Mouse (Mus musculus) cerebral cortex, adult 2 months (tissue): ENCODE results near the gene Brap.

Source experiments
- WGBS: fragments of 180-500 bp; shearing (Covaris S2); methylation state at CpG from one replicate; pipeline ENCODE4 v1.1.7; 2018; 5-methylcytosine and 5-hydroxymethylcytosine counted together

The Brap gene

DNA sequence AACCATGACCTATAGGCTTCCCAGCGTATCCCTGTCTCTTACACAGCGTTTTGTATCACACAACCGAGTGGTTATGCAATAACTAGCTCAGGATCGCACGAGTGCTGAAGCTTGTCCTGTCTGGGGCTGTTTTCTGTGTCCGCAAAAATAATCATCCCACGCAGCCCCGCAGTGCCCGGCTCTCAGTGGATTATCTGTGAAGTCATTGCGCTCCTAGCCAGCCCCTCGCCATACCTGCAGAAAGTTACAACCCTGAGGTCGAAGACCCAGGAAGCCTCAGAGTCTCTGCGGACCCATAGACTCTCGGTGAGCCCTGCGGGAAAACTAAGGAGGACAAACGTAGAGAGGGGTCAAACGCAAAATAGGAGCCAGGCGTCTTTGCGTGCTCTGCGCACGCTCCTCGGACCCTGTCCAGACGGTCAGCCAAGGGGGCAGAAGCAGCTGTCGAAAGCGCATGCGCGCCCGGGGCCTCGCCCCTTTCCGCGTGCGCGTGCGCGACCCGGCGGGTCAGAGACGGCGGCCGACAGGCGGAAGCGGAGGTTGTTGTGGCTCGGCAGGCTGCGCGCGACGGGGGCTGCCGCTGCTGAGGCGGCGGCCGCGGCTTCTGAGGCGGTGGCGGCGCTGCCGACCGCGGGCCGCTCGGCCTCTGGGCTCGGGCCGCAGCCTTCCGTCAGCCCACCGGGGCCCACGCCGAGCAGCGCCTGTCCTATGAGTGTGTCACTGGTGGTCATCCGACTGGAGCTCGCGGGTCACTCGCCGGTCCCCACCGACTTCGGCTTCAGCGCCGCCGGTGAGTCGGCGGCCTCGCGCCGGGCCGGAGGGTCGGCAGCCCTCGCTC is at the start of gene Brap, which contains the start of gene Acad10:
Gene Brap (plus strand): TSS at position 505 of the 838 bp plus-strand sequence.
Gene Acad10 (minus strand): TSS at position 456 of the 838 bp plus-strand sequence.
- WGBS: under 1% methylated on average over 84 of the region's 85 CpGs

DNA sequence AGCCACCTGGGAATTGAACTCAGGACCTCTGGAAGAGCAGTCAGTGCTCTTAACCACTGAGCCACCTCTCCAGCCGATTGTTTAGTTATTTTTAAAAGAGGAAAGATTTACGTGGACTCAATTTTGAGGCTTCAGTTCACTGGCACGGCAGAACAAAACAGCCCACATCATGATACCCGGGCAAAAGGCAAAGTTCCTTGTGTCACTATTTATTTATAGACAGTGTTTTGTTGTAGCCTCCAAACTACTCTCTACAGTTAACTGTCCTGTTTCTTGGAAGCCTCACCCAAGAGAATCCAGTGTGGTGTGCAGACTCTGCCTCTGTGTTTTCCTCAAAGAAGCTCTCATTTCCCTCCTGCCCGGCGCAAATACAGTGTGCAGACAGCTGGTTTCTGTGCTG is 48.3 kb upstream of the Brap start:
- 85% methylated on average over 6 of the region's 6 CpGs for WGBS

DNA sequence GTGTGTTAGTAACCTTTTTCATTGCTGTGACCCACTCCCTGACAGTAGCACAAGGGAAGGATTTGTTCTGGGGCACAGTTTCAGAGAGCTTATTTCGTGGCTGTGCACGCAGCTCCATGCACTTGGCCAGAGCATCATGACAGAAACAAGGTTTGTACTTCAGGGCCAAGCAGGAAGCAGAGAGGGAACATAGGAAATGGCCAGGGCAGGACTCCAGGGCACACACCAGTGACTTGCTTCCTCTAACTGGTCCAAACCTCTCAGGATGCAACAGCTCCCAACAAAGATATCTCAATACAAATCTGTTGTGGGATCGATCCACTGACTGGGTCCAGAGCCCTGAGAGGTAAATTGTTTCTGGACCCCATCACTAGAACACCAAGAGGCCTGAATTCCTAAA is 45.4 kb upstream of the Brap start:
- WGBS: 79% methylated on average over 3 of the region's 3 CpGs

DNA sequence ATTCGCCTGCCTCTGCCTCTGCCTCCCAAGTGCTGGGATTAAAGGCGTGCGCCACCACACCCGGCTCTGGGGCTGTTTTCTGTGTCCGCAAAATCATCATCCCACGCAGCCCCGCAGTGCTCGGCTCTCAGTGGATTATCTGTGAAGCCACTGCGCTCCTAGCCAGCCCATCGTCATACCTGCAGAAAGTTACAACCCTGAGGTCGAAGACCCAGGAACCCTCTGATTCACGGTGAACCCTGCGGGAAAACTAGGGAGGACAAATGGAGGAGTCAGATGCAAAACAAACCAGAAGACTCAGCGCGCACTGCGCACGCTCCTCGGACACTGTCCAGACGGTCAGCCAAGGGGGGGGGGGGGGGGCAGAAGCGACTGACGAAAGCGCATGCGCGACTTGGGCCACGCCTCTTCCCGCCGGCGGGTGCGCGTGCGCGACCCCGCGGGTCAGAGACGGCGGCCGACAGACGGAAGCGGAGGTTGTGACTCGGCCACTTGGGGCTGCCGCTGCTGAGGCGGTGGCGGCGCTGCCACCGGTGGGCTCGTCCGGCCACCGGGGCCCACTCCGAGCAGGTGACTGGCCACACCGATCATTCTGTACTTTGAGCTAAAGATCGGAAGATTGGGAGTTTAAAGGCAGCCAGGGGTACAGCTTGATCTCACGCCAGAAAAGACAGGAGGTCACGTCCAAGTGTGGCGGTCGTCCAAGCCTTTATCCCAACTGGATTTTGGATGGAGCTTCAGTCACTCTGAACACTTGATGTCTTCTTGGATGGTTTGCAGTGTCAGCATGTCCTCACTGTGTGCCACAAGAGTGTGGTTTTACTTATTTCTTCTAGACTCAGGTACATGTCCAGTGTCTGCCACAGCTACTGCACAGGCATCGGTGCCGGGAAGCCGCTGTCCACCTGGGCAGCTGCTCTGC is 41.5 kb upstream of the Brap start, which contains the start of gene Acad12:
Gene Acad12 (minus strand): TSS at position 347 of the 922 bp plus-strand sequence.
- under 1% methylated on average over 57 of the region's 58 CpGs for WGBS

DNA sequence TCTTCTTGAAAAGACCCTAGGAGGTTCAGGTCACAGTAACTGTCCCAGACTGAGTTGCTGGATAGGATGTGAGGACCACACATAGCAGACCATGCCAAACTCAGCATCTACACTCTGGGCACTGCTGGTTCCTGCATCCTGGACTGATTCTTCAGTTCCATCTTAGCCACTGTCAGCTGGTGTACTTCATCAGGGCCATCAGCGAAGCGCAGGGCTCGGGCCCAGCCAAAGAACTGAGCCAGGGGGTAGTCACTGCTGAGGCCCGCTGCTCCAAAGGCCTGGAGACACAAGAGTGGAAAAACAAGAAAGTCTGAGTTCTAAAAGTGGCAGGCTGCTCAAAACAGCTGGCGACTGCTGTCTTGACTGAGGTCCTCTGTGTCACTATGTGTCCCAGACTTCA is 39.3 kb upstream of the Brap start:
- 95% methylated on average over 5 of the region's 5 CpGs for WGBS

DNA sequence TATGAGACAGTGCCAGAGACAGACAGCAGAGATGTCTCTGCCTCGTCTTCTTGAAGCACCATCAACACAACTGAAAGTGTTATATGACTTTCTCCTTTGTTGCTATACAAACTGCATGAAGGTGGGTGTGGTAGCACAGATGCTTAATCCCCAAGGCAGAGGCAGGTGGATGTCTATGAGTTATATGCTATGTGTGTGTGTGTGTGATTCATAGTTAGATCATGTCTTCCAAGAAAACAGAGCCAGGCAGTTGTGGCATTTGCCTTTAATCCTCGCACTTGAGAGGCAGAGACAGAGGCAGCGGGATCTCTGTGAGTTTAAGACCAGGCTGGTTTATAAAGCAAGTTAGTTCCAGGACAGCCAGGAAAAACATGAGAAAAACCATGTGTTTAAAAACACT is 37.1 kb upstream of the Brap start:
- WGBS: 64% methylated on average over 3 of the region's 3 CpGs

DNA sequence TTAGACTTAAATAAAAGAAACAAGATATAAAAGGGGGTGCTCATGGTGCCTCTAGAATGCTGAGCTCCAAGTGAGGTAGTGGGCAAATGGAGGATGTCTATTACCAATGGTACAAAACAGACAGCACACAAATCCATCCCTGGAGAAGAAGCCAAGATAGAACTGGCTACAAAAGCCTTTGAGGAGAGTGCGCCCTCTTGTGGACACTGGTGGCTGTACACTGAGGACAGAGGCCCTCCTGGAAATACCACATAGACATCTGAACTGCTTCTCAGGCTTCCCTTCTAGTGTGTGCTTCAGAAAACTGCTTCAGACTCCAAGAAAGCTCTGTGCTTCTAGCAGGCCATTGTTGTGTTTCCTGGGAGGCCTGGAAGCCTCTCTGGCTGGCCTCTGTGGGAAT is 32.5 kb upstream of the Brap start:
- WGBS: 0% methylated on average over 1 of the region's 1 CpGs

DNA sequence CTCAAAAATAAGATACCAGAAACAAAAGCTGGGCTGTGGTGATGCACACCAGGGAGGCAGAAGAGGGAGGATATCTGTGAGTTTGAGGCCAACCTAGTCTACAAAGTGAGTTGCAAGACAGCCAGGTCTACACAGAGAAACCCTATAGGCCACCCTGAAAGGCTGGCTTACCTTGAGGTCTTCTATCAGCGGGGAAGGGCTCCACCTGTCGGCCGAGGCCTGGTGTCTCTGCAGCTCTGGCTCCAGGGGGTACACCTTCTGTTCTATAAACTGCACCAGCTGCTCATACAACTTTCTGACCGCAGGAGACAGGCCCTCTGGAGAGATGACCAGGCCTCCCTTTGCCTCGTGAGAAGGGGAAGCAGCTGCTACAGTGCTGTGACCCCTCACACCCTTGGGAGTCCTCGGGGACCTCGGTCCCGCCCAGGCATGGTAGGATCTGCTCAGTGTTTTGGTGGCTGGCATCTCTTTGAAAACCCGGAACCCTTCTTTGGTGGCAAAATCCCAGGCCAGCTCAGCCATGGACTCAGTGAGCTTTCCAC is 29.2 kb upstream of the Brap start:
- 71% methylated on average over 9 of the region's 9 CpGs for WGBS

DNA sequence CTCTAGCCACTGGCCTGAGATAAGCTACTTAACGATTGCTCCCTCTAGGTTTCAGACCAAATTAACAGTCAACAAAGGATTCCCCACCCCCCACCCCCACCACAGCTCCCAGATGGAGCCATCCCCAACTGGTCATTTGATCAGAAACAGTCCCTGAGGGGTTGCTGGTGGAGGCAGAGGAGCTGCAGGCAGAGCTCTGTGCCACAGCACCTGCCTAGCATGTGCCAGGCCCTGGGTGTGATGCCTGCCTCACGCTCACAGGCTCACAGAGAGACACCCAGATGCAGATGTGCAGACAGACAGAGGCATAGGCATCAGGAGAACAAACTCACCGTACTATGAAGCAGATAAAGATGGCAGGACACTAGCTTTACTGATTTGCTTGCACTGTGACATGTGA is 27.6 kb upstream of the Brap start:
- 58% methylated on average over 3 of the region's 3 CpGs for WGBS

DNA sequence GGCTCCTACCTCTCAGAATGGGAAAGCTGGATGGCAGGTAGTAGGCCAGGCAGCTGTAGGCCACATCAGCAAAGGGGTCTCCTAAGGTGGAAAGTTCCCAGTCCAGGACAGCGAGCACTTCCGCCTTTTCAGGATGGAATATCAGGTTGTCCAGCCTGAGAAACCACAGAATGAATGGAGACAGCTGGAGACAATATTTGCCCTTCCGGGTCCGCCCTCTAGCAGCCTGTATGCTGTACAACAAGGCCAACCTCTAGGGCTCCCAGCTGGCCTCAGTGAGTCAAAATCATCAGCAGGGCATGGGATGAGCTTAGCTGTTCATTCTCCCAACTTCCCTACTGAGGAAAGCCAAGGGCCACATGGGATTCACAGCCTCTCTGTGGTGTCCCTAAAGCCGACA is 25.7 kb upstream of the Brap start:
- 97% methylated on average over 5 of the region's 5 CpGs for WGBS

DNA sequence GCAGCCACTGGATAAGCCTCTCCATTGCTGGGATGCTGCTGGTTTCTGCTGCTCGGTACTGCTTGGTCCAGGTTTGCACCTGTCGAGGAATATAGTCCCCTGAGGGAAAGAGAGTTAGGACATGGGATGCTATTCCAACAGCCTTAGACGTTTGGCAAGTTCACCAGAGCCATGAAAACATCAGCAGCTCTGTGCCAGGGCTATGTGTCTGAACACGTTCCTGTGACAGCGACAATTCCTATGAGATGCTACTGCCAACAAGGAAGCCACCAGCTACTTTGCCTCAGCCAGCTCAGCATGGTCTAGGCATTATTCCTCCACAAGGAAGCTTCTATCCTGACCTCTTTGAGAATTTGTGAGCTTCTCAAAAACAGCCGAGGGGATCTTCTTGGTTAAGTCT is 23.1 kb upstream of the Brap start:
- 82% methylated on average over 6 of the region's 6 CpGs for WGBS

DNA sequence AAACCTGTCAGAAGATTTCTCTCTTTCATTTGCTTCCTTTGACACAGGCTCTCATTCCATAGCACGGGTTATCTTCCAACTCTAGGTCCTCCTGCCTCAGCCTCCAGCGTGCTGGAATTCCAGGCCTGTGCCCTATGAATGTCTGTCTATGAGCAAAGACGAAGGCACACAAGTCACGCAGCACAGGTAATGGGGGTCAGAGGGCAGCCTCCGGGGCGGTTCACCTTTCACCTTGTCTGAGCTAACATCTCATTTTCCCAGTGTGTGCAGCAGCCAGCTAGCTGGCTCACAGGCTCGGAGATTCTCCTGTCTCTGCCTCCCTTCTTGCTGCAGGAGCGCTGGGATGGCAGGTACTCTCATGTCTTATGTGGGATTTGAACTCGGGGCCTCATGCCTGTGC is 20.8 kb upstream of the Brap start:
- 97% methylated on average over 9 of the region's 9 CpGs for WGBS

DNA sequence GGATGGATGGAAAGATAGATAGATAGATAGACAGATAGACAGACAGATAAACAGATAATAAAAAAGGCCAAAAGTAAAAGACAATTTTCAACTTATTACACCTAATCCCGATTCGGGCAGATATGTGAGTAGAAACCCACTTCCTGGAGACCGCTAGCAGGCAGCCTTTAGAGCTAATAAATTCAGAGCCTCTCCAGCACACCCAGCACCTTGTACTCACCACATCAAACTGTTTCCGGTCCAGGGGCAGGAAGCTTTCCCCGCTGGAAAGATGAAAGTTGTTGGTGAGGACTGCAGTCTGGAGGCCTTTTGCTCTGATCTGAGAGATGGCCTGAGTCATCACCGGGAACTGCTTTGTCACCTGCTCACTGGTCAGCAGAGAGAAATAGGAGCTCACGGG is 11.2 kb upstream of the Brap start:
- WGBS: 86% methylated on average over 7 of the region's 7 CpGs

DNA sequence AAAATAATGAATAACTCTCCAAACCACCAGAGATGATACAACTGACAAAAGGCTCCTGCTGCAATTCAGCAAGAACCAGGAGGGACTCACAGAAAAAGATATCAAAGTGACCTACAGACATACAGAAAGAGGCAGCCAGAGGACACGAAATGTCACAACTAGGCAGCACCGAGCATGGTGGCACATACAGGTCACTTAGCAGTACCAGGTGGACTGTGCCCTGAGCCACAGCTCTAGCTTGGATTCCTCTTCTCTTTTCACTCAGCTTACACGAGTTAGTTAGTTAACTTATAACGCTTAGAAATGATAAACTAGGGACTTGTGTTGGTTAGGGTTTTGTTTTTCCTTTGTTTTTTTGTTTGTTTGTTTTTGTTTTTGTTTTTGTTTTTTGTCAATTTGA is 5.8 kb upstream of the Brap start:
- WGBS: 93% methylated on average over 4 of the region's 4 CpGs

DNA sequence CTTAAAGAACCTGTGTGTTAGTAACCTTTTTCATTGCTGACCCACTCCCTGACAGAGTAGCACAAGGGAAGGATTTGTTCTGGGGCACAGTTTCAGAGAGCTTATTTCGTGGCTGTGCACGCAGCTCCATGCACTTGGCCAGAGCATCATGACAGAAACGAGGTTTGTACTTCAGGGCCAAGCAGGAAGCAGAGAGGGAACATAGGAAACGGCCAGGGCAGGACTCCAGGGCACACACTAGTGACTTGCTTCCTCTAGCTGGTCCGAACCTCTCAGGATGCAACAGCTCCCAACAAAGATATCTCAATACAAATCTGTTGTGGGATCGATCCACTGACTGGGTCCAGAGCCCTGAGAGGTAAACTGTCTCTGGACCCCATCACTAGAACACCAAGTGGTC is 3.5 kb upstream of the Brap start:
- WGBS: 74% methylated on average over 6 of the region's 6 CpGs

DNA sequence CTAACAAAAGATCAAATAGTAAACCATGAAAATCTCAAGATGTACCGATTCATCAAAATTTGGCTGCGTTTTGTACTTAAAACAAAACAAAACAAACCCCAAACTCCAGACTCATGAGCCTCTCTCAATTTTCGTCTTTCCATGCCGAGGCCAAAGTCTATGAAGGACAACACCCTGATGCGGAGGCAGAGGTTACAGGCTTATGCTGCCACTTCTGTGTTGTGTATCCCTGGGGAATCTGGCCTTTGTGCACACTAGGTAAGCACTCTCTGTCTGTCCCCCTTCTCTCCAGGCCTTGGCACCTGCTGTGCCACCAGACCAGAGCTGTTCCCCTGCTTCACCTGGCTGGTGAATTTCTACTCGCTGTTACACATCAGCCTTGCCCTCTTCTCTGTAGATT is 2.7 kb upstream of the Brap start:
- 93% methylated on average over 6 of the region's 6 CpGs for WGBS

DNA sequence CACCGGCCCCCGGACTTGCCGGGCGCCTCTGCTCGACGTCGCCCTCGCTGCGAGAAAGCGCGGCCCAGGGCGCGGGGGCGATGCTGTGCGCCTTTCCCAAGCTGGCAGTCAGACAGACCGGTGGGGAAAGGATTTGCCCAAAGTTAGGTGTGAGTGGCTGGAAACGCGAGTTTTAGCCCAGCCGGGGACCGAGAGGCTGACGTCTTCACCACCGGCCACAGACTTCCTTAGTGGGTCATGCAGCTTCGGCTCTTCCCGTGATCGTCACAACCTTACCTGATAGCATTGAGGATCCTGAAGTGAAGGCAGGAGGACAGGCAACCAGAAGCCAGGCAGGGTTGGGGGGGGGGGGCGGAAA is 513 bp downstream of the Brap start:
- WGBS: 1% methylated on average over 26 of the region's 26 CpGs

DNA sequence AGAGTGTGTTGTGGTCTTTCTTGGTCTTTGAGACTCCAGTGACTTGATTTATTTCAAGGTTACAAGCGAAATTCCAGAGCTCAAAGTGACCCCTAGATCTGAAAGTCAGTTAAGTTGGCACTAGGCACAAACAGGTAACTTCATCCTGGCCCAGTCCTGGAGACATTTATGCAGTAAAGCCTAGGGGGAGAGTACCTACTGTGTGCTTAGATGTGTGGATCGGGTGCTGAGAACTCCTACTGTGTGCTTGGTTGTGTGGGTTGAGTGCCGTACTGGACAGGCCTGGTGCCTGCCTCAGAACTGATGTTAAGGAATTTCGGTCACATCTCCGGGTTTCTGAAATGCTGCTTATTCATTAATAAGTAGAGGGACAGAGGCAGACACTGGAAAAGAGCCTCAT is 1.1 kb downstream of the Brap start:
- 84% methylated on average over 5 of the region's 5 CpGs for WGBS

DNA sequence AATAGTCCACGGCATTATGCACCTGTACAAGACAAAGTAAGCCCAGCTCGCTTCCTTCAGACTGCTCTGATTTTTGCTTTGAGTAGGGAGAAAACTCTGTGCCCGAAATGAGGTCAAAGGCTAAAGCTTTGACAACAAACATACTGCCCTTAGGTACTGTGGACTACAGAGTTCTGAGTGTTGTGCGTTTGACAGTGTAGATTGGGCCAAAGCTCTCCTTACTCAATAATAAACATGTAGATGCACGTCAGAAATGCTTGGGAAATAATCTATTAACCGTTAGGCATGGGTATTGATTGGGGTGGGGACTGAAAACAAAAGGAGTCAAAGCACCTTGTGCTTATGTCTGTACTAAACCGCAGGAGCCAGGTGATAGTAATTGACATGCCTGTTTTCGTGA is 3.1 kb downstream of the Brap start:
- 84% methylated on average over 8 of the region's 8 CpGs for WGBS

DNA sequence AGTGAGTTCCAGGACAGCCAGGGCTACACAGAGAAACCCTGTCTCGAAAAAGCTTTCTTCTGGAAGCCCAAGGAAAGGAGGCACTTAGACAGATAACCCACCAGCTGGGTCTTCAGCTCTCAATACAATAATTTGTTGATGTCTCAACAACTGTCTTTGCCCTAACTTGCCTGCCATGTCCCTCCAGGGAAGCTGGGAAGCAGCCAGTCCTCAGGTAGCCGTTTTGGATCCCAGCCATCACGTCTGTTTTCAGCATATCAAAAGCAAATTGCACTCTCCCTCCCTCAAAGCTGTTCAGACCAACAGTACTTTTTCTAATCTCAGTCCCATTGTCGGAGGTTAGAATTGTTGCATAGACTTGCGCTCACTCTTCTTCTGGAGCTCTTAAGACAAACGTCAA is 3.7 kb downstream of the Brap start:
- 91% methylated on average over 6 of the region's 6 CpGs for WGBS

DNA sequence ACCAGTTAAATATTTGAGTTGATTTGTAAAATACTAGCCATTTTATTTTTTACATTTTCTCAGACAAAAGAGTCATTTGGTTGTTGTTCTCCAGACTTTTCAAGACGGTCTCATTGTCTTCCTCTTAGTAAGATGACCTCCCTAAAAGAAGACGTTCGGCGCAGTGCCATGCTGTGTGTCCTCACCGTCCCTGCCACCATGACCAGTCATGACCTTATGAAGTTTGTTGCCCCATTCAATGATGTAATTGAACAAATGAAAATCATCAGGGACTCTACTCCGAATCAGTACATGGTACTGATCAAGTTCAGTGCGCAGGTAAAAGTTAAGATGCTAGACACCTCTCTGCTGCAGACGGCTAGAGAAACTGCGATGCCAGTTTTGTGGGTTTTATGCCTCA is 4.6 kb downstream of the Brap start:
- 96% methylated on average over 9 of the region's 9 CpGs for WGBS

DNA sequence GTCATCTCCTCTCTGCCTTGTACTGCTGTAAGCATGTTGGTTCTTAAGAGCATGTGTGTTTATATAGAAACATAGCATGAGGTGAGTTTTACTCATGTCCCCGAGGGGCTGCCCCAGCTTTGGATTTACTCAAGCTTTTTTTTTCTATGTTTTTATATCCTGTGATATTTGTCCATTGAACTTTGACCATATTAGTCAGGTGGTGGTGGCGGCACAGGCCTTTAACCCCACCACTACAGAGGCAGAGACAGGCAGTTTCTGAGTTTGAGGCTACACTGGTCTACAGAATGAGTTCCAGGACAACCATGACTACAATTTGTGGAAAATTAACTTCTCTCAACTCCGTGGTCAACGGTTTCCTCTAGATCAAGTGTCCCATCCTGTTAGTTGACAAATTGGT is 6.7 kb downstream of the Brap start:
- WGBS: 88% methylated on average over 4 of the region's 4 CpGs

DNA sequence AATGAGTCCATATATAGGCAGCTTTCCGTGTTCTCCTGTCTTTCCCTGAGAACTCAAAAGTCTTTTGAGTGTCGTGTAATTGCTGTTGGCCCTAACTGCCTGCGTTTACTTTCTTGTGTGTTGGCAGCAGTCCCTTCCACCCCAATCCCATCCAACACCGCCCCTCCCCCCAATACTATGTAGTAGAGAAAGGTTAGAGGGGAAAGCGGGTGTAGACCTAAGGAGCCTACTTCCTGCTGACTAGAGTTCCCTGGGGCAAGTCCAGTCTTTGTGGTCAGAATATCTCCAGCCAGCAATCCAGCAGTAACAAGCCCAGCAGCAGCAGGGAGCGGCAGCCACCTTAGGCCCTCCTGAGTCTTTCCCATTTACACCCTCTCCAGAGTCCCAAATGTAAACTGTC is 8.0 kb downstream of the Brap start:
- WGBS: 54% methylated on average over 6 of the region's 6 CpGs
